Mouse (Mus musculus) stomach, postnatal 0 days (tissue): ENCODE data around the gene Cep152.

Experiments
- CTCF ChIP-seq: IDR thresholded peaks from 2 replicates; pipeline ENCODE4 v1.5.1; 2016; ENCODE audit warnings: antibody characterized with exemption, low read depth, mild to moderate bottlenecking, moderate library complexity
- EP300 ChIP-seq: optimal IDR thresholded peaks from 2 replicates; pipeline ENCODE3; 2016; ENCODE audit warnings: antibody characterized with exemption

DNA sequence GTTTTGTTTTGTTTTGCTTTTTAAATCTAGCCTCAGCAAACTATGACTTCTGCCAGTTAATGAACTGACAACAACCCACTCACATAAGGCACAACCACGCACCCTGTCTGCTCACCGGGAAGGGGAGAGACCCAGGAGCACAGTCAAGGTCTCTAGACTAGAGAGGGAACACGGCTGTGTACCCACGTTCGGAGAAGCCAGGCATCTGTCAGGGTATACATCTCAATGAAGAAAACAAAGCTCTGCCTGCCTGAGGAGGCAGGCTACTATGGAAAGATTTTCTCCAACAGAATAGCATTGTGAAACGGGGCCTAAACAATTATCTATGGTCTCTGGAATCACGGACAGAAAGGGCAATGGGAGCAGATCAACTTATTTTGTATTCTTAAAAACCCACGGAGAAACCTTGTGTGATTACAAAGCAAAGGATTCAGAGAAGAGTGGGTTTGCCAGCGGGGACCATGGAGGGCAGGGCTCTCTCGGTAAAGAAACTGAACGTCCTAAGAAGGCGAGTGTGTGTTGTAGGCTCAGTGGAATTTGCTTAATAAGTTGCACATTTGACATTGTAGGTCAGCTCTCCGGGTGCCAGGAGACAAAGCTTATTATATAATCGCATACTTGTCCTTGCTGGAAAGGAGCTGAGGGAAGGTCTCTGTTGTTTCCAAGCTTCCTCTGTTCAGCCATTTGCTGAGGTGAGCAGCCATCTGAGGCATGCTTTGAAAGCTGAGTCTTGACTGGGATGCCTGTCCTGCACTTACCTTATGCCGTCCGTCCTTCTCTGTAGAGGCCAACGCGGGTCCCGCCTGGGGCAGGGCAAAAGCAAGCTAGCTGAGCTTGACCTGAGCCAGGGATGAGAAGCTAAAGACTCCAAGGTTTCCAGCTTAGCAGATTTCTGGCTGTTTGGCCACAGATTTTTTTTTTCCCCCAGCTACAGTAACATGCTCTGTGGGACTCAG lies 66.0 kb downstream of the Cep152 start:
- TF ChIP-seq CTCF (no peak), EP300 (no peak)
